8 mouse cellular contexts compared by ENCODE assay signal in genomic region chr16:30390650-30391340, GRCm38 (mm10). TPM values are rescaled to one million over a fixed set of nuclear protein-coding genes. Genes with fewer than 3 reads are reported as not detected.
DNase-seq lines count a peak whose midpoint lies in the region; ATAC-seq and TF ChIP-seq lines count a peak whose summit lies in the region.

No protein-coding gene starts in this region.

- WGBS in liver, embryonic 12.5 days (ENCODE audit: insufficient replicate concordance): 67% methylated on average over 5 of the region's 5 CpGs
- 64% methylated on average over 5 of the region's 5 CpGs for WGBS in lung, postnatal 0 days
- 89% methylated on average over 5 of the region's 5 CpGs for WGBS in forebrain, embryonic 12.5 days

- peaks cover 46% of the 10 kb centered on the region for H3K4me1 ChIP-seq in liver, embryonic 12.5 days
- peaks cover 2% of the 10 kb centered on the region; the same call in 1 of the 2 replicates for H3K4me1 ChIP-seq in lung, postnatal 0 days (ENCODE audit: insufficient read depth, low read depth, low read length)
- peaks cover 25% of the 10 kb centered on the region for H3K4me1 ChIP-seq in forebrain, embryonic 12.5 days

- no peaks in the 10 kb centered on the region for H3K27me3 ChIP-seq in liver, embryonic 12.5 days (replicated peaks)
- H3K27me3 ChIP-seq in lung, postnatal 0 days (replicated peaks; ENCODE audit: insufficient read depth, low read length): no peaks in the 10 kb centered on the region
- peaks cover 5% of the 10 kb centered on the region; the same call in 1 of the 2 replicates for H3K27me3 ChIP-seq in forebrain, embryonic 12.5 days

- peak overlapping the region; percentile 95; the same call in 1 of the 2 replicates for H3K4me2 ChIP-seq in liver, embryonic 12.5 days
- H3K4me2 ChIP-seq in lung, postnatal 0 days (replicated peaks; ENCODE audit: low read depth, low read length): no peak overlapping the region
- no peak overlapping the region for H3K4me2 ChIP-seq in forebrain, embryonic 12.5 days

- H3K9me3 ChIP-seq in liver, embryonic 12.5 days (replicated peaks): no peaks in the 10 kb centered on the region
- no peaks in the 10 kb centered on the region for H3K9me3 ChIP-seq in lung, postnatal 0 days (ENCODE audit: low read length)
- H3K9me3 ChIP-seq in forebrain, embryonic 12.5 days: no peaks in the 10 kb centered on the region

- H3K36me3 ChIP-seq in liver, embryonic 12.5 days: peaks cover 6% of the 10 kb centered on the region
- H3K36me3 ChIP-seq in lung, postnatal 0 days (ENCODE audit: insufficient read depth, low read length): no peaks in the 10 kb centered on the region
- H3K36me3 ChIP-seq in forebrain, embryonic 12.5 days (replicated peaks): peaks cover 3% of the 10 kb centered on the region

- no peak for TF ChIP-seq CTCF in lung, postnatal 0 days (IDR thresholded peaks at IDR 0.05)

- peak; percentile 64 for TF ChIP-seq EP300 in lung, postnatal 0 days (IDR thresholded peaks at IDR 0.05)

- H3K9ac ChIP-seq in liver, embryonic 12.5 days: no peak overlapping the region
- no peak overlapping the region for H3K9ac ChIP-seq in lung, postnatal 0 days (replicated peaks; ENCODE audit: low read depth)
- H3K9ac ChIP-seq in forebrain, embryonic 12.5 days: no peak overlapping the region

- DNase-seq in CD4-positive, CD25-positive, alpha-beta regulatory T cell, adult 2 months (ENCODE audit: low read depth, low spot score): peak; percentile 21
- DNase-seq in liver: no peak
- DNase-seq in brain, adult 2 months (ENCODE audit: low read depth, low spot score): peak; percentile 51
- DNase-seq in lung, postnatal 0 days (ENCODE audit: low spot score): peak; percentile 84
- no peak for DNase-seq in left cerebral cortex, adult 8-10 months (ENCODE audit: low spot score in 2 of 2)

- ATAC-seq in CD4-positive, CD25-positive, alpha-beta regulatory T cell, adult 4 months: no peak
- no peak for ATAC-seq in liver, embryonic 12.5 days
- 0 out of 2 replicates have a peak, but pooled peaks have one; percentile 1 for ATAC-seq in lung, postnatal 0 days
- ATAC-seq in forebrain, embryonic 12.5 days (ENCODE audit: low FRiP score): no peak

- no peak overlapping the region for H3K4me3 ChIP-seq in liver, embryonic 12.5 days
- H3K4me3 ChIP-seq in lung, postnatal 0 days (ENCODE audit: low read depth, low read length): no peak overlapping the region
- no peak overlapping the region for H3K4me3 ChIP-seq in forebrain, embryonic 12.5 days (replicated peaks)

- peak overlapping the region; percentile 93; the same call in 1 of the 2 replicates for H3K27ac ChIP-seq in liver, embryonic 12.5 days
- H3K27ac ChIP-seq in lung, postnatal 0 days (ENCODE audit: low read length): peak overlapping the region; percentile 95
- no peak overlapping the region for H3K27ac ChIP-seq in forebrain, embryonic 12.5 days

RNA-seq across cellular contexts. Expression of gene Atp13a3, which starts 15.0 kb away (rescaled TPM):
- polyA plus RNA-seq in CD4-positive, CD25-positive, alpha-beta regulatory T cell, adult 4 months (2017; shearing (Covaris generic)): 10 to 100 TPM in 1 of 2 experiments, 1 to 10 TPM in 1; 8.8 to 13.1 TPM
- 17.7 and 18.5 TPM in 2 replicates for polyA plus RNA-seq in liver, embryonic 12.5 days (2016; fragmentation: Nextera tagmentation; extraction: Ambion mirVana)
- 18.9 and 19.3 TPM in 2 replicates for polyA plus RNA-seq in lung, postnatal 0 days (2015; fragmentation: Nextera tagmentation; extraction: Ambion mirVana)
- polyA plus RNA-seq in forebrain, embryonic 12.5 days (2016; fragmentation: Nextera tagmentation; extraction: Ambion mirVana): 12.9 and 15.8 TPM in 2 replicates
- total RNA-seq in left cerebral cortex, adult 8-10 months (2022): 10 to 100 TPM; 64.3 to 76.4 (median 67.1) TPM

Comparison
In these comparisons a context has a peak if more than half of its experiments do, and no peak if none do; other contexts are left out.
1. DNase-seq: peak in CD4-positive, CD25-positive, alpha-beta regulatory T cell, adult 2 months (single experiment), brain, adult 2 months (single experiment) and lung, postnatal 0 days (single experiment); none in liver (single experiment) and left cerebral cortex, adult 8-10 months (0 of 2).